Mouse (Mus musculus) ES-Bruce4 (cell line): Measurements from ENCODE around the gene Comp. TPM values are rescaled to one million over a fixed set of nuclear protein-coding genes. Genes with fewer than 3 reads are reported as not detected.

Experiments used
- H3K27ac ChIP-seq: 2 replicates; pipeline ENCODE4 v1.5.1; 2012; ENCODE audit warnings: low read length, inconsistent platforms; ENCODE audit not compliant: insufficient read depth
- H3K27me3 ChIP-seq: 2 replicates; pipeline ENCODE4 v1.6.1; 2012; ENCODE audit warnings: mild to moderate bottlenecking, low read length, inconsistent platforms; ENCODE audit not compliant: control insufficient read depth, poor library complexity, insufficient read depth, severe bottlenecking
- H3K36me3 ChIP-seq: 2 replicates; pipeline ENCODE4 v1.6.1; 2012; ENCODE audit warnings: inconsistent platforms, mild to moderate bottlenecking, low read length, moderate library complexity; ENCODE audit not compliant: control insufficient read depth, poor library complexity, insufficient read depth, severe bottlenecking
- H3K4me1 ChIP-seq: one replicate; pipeline ENCODE4 v1.8.1; 2011; ENCODE audit warnings: low read length; ENCODE audit not compliant: control insufficient read depth, insufficient read depth
- H3K4me3 ChIP-seq: 2 replicates; pipeline ENCODE4 v1.5.1; 2011; ENCODE audit warnings: low read depth, mild to moderate bottlenecking, low read length
- H3K9ac ChIP-seq: 2 replicates; pipeline ENCODE4 v1.6.1; 2012; ENCODE audit warnings: low read depth, mild to moderate bottlenecking, inconsistent platforms; ENCODE audit not compliant: poor library complexity, severe bottlenecking
- H3K9me3 ChIP-seq: replicated peaks from 2 replicates; pipeline ENCODE4 v1.6.1; 2012; ENCODE audit warnings: mild to moderate bottlenecking, low read length, inconsistent platforms; ENCODE audit not compliant: control insufficient read depth, poor library complexity, insufficient read depth, severe bottlenecking
- CTCF ChIP-seq: IDR thresholded peaks from one replicate; pipeline ENCODE4 v1.8.1; 2011; ENCODE audit warnings: low read depth, low read length
- EP300 ChIP-seq: IDR thresholded peaks from 2 replicates; pipeline ENCODE4 v1.6.1; 2011; ENCODE audit warnings: low read depth, low read length; ENCODE audit not compliant: insufficient read depth
- POLR2A ChIP-seq: IDR thresholded peaks from one replicate; pipeline ENCODE4 v1.8.1; 2011; ENCODE audit warnings: low read length; ENCODE audit not compliant: insufficient read depth
- polyA plus RNA-seq: library from polyadenylated mRNA; stranded (reverse); fragments of >200 nt; gene quantifications from 2 replicates; pipeline ENCODE4 v1.2.4, GENCODE M21; 2011; ENCODE audit warnings: low read depth; ENCODE audit not compliant: missing spikeins, insufficient read depth, insufficient read length

Gene Comp
- polyA plus RNA-seq, 1 experiment, result 2.0 TPM

- Histone ChIP-seq H3K9me3 (no peaks in the 10 kb centered on the region), H3K27ac (no peak overlapping the region), H3K4me3 (no peak overlapping the region), H3K4me1 (no peaks in the 10 kb centered on the region), H3K9ac (no peak overlapping the region), H3K36me3 (no peaks in the 10 kb centered on the region), H3K27me3 (no peaks in the 10 kb centered on the region)
- TF ChIP-seq CTCF (no peak), EP300 (no peak), POLR2A (no peak)
Measured at GRCm38 (mm10) chr8:70397611-70398563, 24.5 kb downstream of the Comp start.

GRCm38 (mm10) chr8:70404212-70404611, 30.9 kb downstream of the Comp start:
- no peak overlapping the region for H3K9ac ChIP-seq
- TF ChIP-seq CTCF, result peak; percentile 56
- TF ChIP-seq EP300, result no peak
- TF ChIP-seq POLR2A, result no peak
- H3K36me3 ChIP-seq, result no peaks in the 10 kb centered on the region
- no peaks in the 10 kb centered on the region for H3K4me1 ChIP-seq
- H3K9me3 ChIP-seq, result no peaks in the 10 kb centered on the region
- no peak overlapping the region for H3K27ac ChIP-seq
- no peak overlapping the region for H3K4me3 ChIP-seq
- no peaks in the 10 kb centered on the region for H3K27me3 ChIP-seq

GRCm38 (mm10) chr8:70405189-70405588, 31.8 kb downstream of the Comp start:
- Histone ChIP-seq H3K4me3 (no peak overlapping the region), H3K27ac (no peak overlapping the region), H3K4me1 (no peaks in the 10 kb centered on the region), H3K27me3 (no peaks in the 10 kb centered on the region), H3K36me3 (no peaks in the 10 kb centered on the region), H3K9me3 (no peaks in the 10 kb centered on the region), H3K9ac (no peak overlapping the region)
- no peak for TF ChIP-seq CTCF
- TF ChIP-seq EP300, result no peak
- no peak for TF ChIP-seq POLR2A

- Histone ChIP-seq H3K27ac (no peak overlapping the region), H3K9me3 (no peaks in the 10 kb centered on the region), H3K4me1 (no peaks in the 10 kb centered on the region), H3K4me3 (no peak overlapping the region), H3K27me3 (no peaks in the 10 kb centered on the region), H3K36me3 (no peaks in the 10 kb centered on the region), H3K9ac (no peak overlapping the region)
- TF ChIP-seq POLR2A, result no peak
- TF ChIP-seq EP300, result no peak
- no peak for TF ChIP-seq CTCF
Measured at GRCm38 (mm10) chr8:70406427-70407069, 33.2 kb downstream of the Comp start.

GRCm38 (mm10) chr8:70408301-70408700, 34.9 kb downstream of the Comp start:
- no peak overlapping the region for H3K4me3 ChIP-seq
- no peak overlapping the region for H3K27ac ChIP-seq
- H3K4me1 ChIP-seq, result no peaks in the 10 kb centered on the region
- H3K9ac ChIP-seq, result no peak overlapping the region
- TF ChIP-seq CTCF, result no peak
- TF ChIP-seq EP300, result no peak
- no peak for TF ChIP-seq POLR2A
- no peaks in the 10 kb centered on the region for H3K9me3 ChIP-seq
- no peaks in the 10 kb centered on the region for H3K36me3 ChIP-seq
- no peaks in the 10 kb centered on the region for H3K27me3 ChIP-seq

DNA sequence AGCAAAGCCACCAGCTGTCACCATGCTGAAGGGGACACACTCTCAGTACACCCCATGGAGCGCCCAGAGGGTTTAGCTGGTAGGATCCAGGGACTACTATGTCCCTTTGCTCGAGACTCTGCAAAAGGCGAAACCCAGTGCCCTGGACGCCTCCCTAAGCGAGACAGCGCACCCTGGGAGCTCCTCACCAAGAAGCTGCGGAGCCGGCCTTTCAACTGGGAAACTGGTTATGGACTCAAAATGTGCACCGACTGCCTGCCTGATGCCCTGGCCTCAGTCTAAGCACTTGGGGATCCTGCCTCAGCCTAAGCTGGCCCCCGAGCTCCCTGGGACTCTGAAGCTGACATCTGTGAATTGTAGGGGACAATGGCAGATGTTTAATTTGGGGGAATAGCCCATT, 35.7 kb downstream of the Comp start:
- H3K9ac ChIP-seq, result no peak overlapping the region
- H3K27ac ChIP-seq, result no peak overlapping the region
- no peaks in the 10 kb centered on the region for H3K9me3 ChIP-seq
- H3K4me1 ChIP-seq, result no peaks in the 10 kb centered on the region
- no peaks in the 10 kb centered on the region for H3K36me3 ChIP-seq
- TF ChIP-seq CTCF, result no peak
- no peak for TF ChIP-seq POLR2A
- no peak for TF ChIP-seq EP300
- H3K4me3 ChIP-seq, result no peak overlapping the region
- H3K27me3 ChIP-seq, result no peaks in the 10 kb centered on the region
